Mouse (Mus musculus) thymus, adult 2 months (tissue): ENCODE measurements at regions not wholly inside any gene's neighbourhood (a gene's known extent, or its start where the extent isn't known, plus 50 kb on each side); places are given as distances from the start of the nearest gene placed in this dataset.

Source experiments
- DNase-seq: peaks from one replicate; pipeline ENCODE4 v3.0.0; 2021
- H3K27ac ChIP-seq: fragments of 200-500 bp; 2 replicates; pipeline ENCODE4 v1.5.1; 2012; ENCODE audit warnings: low read length, control low read depth; ENCODE audit not compliant: control insufficient read depth, insufficient read depth
- H3K27me3 ChIP-seq: fragments of 200-500 bp; 2 replicates; pipeline ENCODE4 v1.6.1; 2012; ENCODE audit warnings: mild to moderate bottlenecking, low read length, moderate library complexity, mixed read lengths; ENCODE audit not compliant: control insufficient read depth, insufficient read depth
- H3K36me3 ChIP-seq: fragments of 200-500 bp; 2 replicates; pipeline ENCODE4 v1.6.1; 2012; ENCODE audit warnings: mild to moderate bottlenecking, low read length, moderate library complexity; ENCODE audit not compliant: control insufficient read depth, insufficient read depth
- H3K4me1 ChIP-seq: fragments of 200-500 bp; replicated peaks from 2 replicates; pipeline ENCODE4 v1.6.1; 2012; ENCODE audit warnings: low read length; ENCODE audit not compliant: control insufficient read depth, insufficient read depth
- H3K4me3 ChIP-seq: fragments of 200-500 bp; 2 replicates; pipeline ENCODE4 v1.5.1; 2012; ENCODE audit warnings: mild to moderate bottlenecking, low read length, control low read depth, moderate library complexity; ENCODE audit not compliant: control insufficient read depth, insufficient read depth
- CTCF ChIP-seq: fragments of 200-500 bp; IDR thresholded peaks from 2 replicates; pipeline ENCODE4 v1.5.1; 2012; ENCODE audit warnings: mild to moderate bottlenecking, control low read depth, low read length, moderate library complexity, borderline replicate concordance; ENCODE audit not compliant: control insufficient read depth, poor library complexity, insufficient read depth; ENCODE audit errors: extremely low read depth
- POLR2A ChIP-seq: fragments of 200-500 bp; IDR thresholded peaks from 2 replicates; pipeline ENCODE4 v1.6.1; 2012; ENCODE audit warnings: mild to moderate bottlenecking, low read length, control low read depth, moderate library complexity; ENCODE audit not compliant: control insufficient read depth, poor library complexity, insufficient read depth; ENCODE audit errors: extremely low read depth
- WGBS: fragments of 180-500 bp; shearing (Covaris S2); methylation state at CpG from one replicate; pipeline ENCODE4 v1.1.7; 2018; 5-methylcytosine and 5-hydroxymethylcytosine counted together

DNA sequence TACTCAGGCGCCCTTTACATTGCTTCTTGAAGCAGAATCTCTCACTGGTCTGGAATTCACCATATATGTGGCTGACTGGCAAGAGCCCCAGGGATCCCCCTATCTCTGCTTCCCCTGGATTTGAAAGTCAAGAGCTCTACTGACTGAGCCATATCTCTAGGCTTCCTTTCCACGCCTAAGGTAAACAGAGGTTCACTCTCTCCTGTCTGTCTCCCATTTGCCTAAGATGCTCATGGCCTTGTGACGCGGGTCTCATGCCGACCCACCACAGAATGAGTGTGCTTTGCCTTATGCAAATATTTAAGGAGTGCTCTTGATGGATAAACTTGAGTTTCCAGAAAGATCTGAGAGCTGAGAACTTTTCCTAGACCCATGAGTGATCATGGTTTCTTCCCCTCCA, 173.9 kb downstream of the Vrk1 start:
- no peaks in the 10 kb centered on the region for H3K27me3 ChIP-seq
- H3K4me3 ChIP-seq = no peak overlapping the region
- 91% methylated on average over 5 of the region's 5 CpGs for WGBS
- no peaks in the 10 kb centered on the region for H3K4me1 ChIP-seq
- H3K36me3 ChIP-seq = no peaks in the 10 kb centered on the region
- DNase-seq = no peak
- TF ChIP-seq POLR2A (no peak), CTCF (no peak)
- no peak overlapping the region for H3K27ac ChIP-seq

DNA sequence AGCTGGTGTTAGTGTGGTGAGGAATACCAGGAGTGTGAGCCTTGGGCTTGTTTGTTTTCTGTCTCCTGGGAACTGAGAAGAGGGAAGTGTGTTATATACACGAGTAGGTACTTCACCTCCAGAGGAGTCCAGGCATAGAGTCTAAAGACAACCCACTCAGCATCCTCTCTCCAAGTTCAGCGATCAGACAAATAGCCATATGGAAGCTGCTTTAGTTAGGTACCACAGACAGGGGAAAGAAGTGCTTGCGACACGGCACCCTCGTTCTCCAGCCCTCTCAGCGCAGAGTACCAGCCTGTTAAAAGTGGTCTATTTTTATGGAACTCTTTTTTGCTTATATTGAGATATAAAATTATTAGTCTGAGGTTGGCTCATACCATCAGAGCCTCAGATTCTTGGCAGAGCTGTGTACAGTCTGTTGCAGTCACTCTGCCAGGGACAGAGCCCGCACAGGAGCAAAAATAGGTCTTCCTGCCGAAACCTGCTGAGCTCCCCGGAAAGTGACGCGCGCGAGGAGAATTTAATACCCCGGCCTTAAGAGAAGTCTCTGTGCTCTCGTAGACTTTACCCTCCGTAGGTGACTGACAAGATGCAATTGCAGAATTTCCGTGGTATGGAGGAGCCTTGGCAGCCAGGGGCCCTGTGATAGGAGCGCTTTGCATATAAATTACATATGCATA, 175.5 kb downstream of the Vrk1 start:
- WGBS = 70% methylated on average over 18 of the region's 18 CpGs
- H3K27ac ChIP-seq = no peak overlapping the region
- no peak for TF ChIP-seq POLR2A
- no peak for TF ChIP-seq CTCF

DNA sequence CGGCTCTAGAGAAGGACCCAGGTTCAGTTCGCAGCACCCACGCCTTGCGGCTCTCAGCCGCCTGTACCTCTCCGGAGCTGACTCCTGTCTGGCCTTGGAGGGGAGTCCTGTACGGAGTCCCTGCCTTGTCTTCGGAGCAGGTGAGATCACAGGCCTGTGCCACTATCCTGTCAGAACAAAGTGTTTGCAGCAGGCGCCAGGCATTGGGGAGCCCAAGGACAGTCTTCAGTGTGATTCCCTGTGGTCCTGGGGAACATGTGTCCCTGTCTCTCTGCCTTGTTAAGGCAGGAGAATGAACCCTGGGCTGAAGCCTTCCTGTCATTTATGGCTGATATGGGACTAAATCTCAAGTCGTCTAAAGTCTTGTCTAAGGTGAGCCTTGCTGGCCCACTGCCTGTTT, 176.5 kb downstream of the Vrk1 start:
- Histone ChIP-seq H3K4me1 (no peaks in the 10 kb centered on the region), H3K27me3 (no peaks in the 10 kb centered on the region), H3K36me3 (no peaks in the 10 kb centered on the region), H3K4me3 (no peak overlapping the region), H3K27ac (no peak overlapping the region)
- TF ChIP-seq POLR2A (no peak), CTCF (no peak)
- 92% methylated on average over 10 of the region's 10 CpGs for WGBS
- no peak for DNase-seq

More for the DNA sequence above, 175.5 kb downstream of the Vrk1 start:
- no peaks in the 10 kb centered on the region for H3K27me3 ChIP-seq
- no peaks in the 10 kb centered on the region for H3K4me1 ChIP-seq
- no peaks in the 10 kb centered on the region for H3K36me3 ChIP-seq
- no peak for DNase-seq
- H3K4me3 ChIP-seq = no peak overlapping the region

DNA sequence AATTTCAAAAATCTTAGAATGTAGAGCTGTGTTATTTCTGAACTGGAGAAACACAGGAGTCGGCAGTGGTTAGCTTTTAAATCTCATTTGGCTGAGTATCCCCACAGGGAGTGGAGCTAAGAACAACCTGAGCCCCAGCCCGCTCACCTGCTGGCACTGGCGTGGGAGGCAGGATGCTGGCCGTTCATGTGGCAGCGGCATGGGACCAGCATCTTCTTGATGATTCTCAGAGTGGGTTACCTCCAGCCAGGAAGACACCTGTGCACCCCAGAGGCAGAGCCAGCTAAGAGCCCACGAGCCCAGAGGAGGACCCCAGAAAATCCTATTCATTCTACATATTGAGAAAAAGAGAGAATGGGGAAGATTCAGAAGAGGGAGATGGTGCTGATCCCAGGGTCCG, 181.7 kb downstream of the Vrk1 start:
- Histone ChIP-seq H3K27ac (no peak overlapping the region), H3K36me3 (no peaks in the 10 kb centered on the region), H3K4me3 (no peak overlapping the region), H3K27me3 (no peaks in the 10 kb centered on the region), H3K4me1 (no peaks in the 10 kb centered on the region)
- WGBS = 89% methylated on average over 7 of the region's 7 CpGs
- no peak for DNase-seq
- TF ChIP-seq CTCF (no peak), POLR2A (no peak)

DNA sequence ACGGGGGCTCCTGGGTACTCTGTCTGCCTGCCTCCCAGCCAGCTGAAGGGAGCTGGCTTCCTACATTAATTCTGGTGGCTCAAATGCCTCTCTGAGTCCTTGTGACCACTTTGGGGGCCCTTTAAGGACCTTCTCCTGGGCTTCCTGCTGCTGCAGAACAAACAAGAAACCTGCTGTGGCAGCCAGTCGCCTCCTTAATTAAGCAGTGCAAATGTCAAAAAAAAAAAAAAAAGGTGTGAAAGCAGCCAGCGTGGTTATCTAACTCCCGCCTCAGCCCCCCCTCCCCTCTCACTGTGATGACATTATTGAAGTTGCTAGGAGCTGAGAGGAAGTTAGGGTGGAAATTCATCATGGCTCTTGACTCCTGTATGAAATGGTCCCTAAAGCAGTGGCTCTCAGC, 189.3 kb downstream of the Vrk1 start:
- no peak for DNase-seq
- Histone ChIP-seq H3K36me3 (no peaks in the 10 kb centered on the region), H3K4me1 (peaks cover 5% of the 10 kb centered on the region; the same call in 1 of the 2 replicates), H3K27ac (no peak overlapping the region), H3K27me3 (no peaks in the 10 kb centered on the region), H3K4me3 (no peak overlapping the region)
- WGBS = 17% methylated on average over 4 of the region's 4 CpGs
- TF ChIP-seq CTCF = no peak
- TF ChIP-seq POLR2A = no peak

DNA sequence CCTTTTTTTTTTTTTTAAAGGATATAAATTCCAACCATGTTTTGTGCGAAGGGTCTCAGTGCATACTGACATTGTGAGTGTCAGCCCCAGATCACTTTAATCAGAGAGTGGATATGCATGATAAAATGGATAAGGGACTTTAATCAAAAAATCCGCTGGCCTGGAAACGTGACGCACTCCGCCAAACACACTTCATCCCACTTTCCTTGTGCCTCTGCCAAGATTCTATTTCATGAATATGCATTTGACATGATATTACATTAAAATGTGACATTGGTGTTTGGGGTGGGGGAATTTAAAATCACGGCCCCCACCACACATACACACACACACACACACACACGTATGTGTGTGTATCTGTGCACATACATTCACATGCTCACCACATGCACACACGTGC, 193.5 kb downstream of the Vrk1 start:
- Histone ChIP-seq H3K4me1 (peaks cover 5% of the 10 kb centered on the region; the same call in 1 of the 2 replicates), H3K27me3 (no peaks in the 10 kb centered on the region), H3K27ac (no peak overlapping the region), H3K4me3 (no peak overlapping the region), H3K36me3 (no peaks in the 10 kb centered on the region)
- TF ChIP-seq POLR2A = no peak
- TF ChIP-seq CTCF = no peak
- WGBS = 93% methylated on average over 8 of the region's 8 CpGs
- no peak for DNase-seq

DNA sequence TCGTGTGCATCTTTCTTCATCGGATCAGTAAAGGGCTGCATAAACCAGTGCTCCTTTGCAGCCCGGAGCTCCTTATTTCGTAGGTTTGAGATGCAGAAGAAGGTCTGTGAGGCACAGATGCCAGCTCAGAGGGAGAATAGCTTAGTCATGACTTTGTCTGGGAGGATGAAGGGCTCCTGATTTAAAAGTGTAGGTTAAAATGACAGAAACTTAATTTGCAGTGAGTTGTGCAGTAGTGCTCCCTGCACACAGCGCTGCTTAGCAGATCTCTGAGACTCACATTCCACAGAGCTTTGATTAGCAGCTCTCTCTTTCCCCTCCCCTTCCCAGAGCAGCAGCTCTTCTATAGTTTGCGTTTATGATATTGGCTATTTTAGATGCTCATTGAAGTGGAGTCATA, 200.9 kb downstream of the Vrk1 start:
- no peak for DNase-seq
- 93% methylated on average over 6 of the region's 6 CpGs for WGBS
- H3K36me3 ChIP-seq = no peaks in the 10 kb centered on the region
- no peak overlapping the region for H3K27ac ChIP-seq
- H3K27me3 ChIP-seq = no peaks in the 10 kb centered on the region
- no peaks in the 10 kb centered on the region for H3K4me1 ChIP-seq
- no peak overlapping the region for H3K4me3 ChIP-seq
- no peak for TF ChIP-seq POLR2A
- no peak for TF ChIP-seq CTCF
